Mouse (Mus musculus) heart, adult 9 months (tissue): ENCODE measurements around the gene Kansl1.
"Not testable (repeated sequence)": the region's sequence is repeated elsewhere in the genome, so short reads cannot be mapped to it uniquely, and the experiment has no call there.

Experiments used
- DNase-seq, 2 experiments: peaks; one replicate each; pipeline ENCODE4 v3.0.0; 2022; ENCODE audit warnings: low spot score in 2 of 2

Kansl1 gene

DNA sequence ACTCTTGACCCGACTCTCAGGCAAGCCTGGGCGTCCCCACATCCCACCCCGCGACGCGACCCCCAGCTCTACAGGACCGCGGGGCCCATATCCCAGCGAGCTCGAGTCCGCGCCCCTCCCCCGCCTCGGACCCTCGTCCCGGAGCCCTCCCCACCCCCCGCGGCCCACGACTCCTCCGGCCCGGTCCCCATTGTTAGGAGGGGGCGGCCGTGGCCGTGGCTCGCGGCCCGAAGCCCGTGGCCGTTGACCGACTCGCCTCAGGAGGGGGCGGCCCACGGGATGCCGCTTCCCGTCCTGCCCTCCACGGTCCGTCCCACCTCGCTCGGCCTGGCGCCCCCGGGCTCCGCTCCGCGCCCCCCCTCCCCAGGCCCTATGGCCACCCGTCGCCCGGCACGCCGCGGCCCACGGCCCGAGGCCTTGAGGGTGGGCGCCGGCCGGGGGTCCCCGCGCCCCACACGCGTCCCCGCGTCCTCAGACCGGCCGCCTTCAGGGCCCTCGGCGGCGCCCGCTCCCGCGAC is at the start of gene Kansl1:
Gene Kansl1, minus strand, starts transcription at position 111 of the 518 bp plus-strand sequence.
- DNase-seq = no peak

- no peak for DNase-seq
Measured at GRCm38 (mm10) chr11:104512436-104512835, 43.8 kb upstream of the Kansl1 start.

DNA sequence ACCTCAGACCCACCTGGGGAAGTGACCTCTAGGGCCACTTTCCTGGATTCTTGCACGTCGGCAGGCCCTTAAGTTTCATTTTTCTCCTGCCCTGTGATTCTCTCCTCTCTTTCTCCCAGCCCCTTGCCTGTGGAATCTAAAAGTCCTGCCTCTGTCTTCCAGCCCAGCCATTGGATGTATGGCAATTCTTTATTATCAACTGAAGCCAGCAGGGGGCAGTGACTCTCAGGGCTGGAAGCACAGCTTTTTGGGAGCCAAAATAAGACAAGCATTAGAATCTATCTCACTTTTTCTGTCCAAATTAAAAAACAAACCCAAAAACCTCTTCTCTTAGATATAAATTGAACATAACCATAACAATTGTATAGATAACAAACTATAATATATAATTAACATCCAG is 41.9 kb upstream of the Kansl1 start:
- DNase-seq = peak in 1 of 2 experiments; percentile 3

- DNase-seq = no peak
Measured at GRCm38 (mm10) chr11:104508455-104508854, 39.8 kb upstream of the Kansl1 start.

- no peak for DNase-seq
Measured at GRCm38 (mm10) chr11:104488292-104488691, 19.6 kb upstream of the Kansl1 start.

GRCm38 (mm10) chr11:104481971-104482370 is 13.3 kb upstream of the Kansl1 start:
- DNase-seq = no peak

- no peak for DNase-seq
Measured at GRCm38 (mm10) chr11:104479505-104479904, 10.8 kb upstream of the Kansl1 start.

- DNase-seq = peak; percentile 90 to 94
Measured at GRCm38 (mm10) chr11:104469371-104469835, 742 bp upstream of the Kansl1 start.

GRCm38 (mm10) chr11:104467698-104468097 is 963 bp downstream of the Kansl1 start:
- no peak for DNase-seq

GRCm38 (mm10) chr11:104461551-104461950 is 7.1 kb downstream of the Kansl1 start:
- peak; percentile 30 to 70 for DNase-seq

DNA sequence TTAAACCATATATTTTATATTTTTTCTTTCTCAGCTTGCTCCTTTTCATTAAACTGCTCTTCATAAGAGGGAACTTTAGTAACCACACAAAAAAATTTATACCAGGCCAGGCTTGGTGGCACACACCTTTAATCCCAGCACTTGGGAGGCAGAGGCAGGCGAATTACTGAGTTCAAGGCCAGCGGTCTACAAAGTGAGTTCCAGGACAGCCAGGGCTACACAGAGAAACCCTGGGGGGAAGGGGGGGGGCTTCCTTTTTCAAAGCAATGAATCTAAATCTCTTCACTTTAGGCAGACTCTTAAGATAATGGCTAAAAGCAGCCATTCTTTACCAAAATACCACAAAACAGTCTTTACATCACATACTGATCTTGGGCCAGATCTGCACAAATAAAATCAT is 9.0 kb downstream of the Kansl1 start:
- no peak for DNase-seq

DNA sequence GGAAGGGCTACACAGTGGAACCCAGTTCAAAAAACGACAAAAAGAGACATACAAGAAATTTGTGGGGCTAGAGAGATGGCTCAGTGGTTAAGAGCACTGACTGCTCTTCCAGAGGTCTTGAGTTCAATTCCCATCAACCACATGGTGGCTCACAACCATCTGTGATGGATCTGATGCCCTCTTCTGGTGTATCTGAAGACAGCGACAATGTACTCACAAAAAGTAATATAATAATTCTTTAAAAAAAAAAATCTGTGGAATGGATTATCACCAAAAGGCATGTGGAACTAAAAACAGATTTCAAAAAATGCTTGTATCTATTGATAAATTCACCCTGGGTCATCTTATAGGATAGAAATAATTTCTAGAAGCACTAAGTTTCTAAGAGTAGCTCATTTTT is 10.2 kb downstream of the Kansl1 start:
- no peak for DNase-seq

DNA sequence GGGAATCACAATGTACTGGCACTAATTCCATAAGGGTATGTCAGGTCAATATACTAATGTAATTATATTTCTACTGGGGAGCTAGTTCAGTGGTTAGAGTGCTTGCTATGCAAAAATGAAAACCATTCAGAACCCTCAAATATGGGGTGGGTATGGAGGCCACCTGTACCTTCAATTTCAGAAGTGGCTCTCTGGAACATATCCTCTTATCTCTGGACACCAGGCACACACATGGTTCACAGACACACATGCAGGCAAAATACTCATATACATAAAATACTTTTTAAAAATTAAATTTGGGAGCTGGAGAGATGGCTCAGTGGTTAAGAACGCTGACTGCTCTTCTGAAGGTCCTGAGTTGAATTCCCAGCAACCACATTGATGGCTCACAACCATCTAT is 16.0 kb downstream of the Kansl1 start:
- no peak for DNase-seq

GRCm38 (mm10) chr11:104451239-104451638 is 17.4 kb downstream of the Kansl1 start:
- DNase-seq = no peak

- DNase-seq = not testable (repeated sequence)
Measured at GRCm38 (mm10) chr11:104448499-104448898, 20.2 kb downstream of the Kansl1 start.

DNA sequence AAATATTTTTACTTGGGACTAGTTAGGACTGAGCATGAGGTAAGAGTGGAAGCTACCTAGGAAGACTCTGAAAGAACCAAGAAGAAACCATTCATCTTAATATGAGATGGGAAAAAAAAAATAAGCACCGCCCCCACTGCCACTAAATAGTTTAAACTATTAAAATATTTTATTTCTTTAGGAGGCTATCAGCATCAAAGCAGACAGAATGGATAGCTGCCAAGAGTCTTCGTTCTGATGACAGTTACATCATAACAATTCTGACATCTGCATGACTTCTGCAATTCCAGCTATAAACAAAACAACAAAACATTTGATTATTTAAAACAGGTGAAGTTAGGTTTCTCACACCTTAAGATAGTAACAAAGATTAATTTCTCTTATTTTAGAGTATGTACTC is 23.1 kb downstream of the Kansl1 start:
- no peak for DNase-seq

- no peak for DNase-seq
Measured at GRCm38 (mm10) chr11:104445044-104445443, 23.6 kb downstream of the Kansl1 start.

DNA sequence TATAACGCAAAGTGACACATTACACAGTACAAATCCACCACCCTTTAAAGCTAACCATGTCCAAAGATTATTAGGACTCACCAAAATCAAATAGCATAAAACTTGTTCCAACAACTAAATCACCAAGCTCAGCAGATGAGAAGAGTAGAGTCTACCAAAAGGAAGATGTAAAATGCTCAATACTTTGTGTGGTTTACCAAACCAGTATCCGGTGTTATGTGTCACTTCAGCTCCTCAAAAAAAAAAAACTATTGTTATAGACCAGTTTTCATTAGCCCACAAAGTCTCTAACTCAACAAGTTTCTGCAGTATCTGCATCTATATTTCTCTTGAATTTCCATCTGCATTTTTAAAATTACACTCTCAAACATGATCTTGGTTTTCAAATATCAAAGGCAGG is 25.3 kb downstream of the Kansl1 start:
- DNase-seq = no peak

DNA sequence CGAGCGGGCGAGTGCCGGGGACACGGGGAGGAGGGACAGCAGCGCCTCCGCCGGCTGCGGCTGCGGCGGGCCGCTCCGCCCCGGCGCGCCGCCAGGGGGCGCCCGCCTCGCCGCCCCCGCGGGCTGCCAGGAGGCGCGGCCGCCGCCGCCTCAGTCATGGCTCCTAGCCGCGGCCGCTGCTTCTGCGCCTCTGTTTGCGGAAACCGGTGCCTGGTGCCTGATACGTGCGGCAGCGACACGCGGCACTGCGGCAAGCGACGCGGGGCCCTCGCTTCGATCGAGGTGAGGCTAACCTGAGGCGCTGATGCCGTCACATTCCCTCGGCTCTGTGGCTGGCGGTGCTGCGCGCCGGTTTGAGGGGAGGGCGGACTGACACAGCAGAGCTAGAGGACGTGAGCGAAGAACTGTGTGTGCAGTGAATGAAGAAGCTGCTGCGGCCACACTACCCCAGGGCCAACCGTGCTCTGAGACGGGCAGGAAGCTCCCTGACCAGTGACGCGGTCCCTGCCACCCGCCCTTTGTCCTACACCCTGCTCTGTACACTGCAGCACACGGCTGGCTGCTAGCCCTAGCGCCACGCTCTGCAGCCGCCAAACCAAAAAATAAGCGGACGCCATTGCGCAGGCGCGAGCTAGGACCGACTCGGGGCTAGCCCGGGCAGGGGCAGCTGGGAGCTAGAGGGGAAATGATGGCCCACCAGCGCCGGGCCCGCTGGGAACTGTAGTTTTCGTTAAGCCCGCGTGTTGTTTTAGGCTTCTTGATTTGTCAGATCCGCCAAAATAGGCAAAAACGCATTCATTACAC is 26.1 kb downstream of the Kansl1 start:
- DNase-seq = peak; percentile 92 to 93

GRCm38 (mm10) chr11:104441475-104442332 is 27.0 kb downstream of the Kansl1 start:
- DNase-seq = peak; percentile 79 to 81

- no peak for DNase-seq
Measured at GRCm38 (mm10) chr11:104440521-104441474, 27.9 kb downstream of the Kansl1 start.
